Mouse (Mus musculus) C2C12 (cell line): ENCODE data around the gene Ano8. TPM values are rescaled to one million over a fixed set of nuclear protein-coding genes. Genes with fewer than 3 reads are reported as not detected.
"Not testable (repeated sequence)": the region's sequence is repeated elsewhere in the genome, so short reads cannot be mapped to it uniquely, and the experiment has no call there.

Source experiments
- H3K27me3 ChIP-seq: one replicate; pipeline ENCODE4 v1.6.1; 2011; ENCODE audit not compliant: control insufficient read depth, insufficient read depth, insufficient read length
- H3K36me3 ChIP-seq: one replicate; pipeline ENCODE4 v1.6.1; 2011; ENCODE audit not compliant: control insufficient read depth, insufficient read depth
- H3K4me3 ChIP-seq: one replicate; pipeline ENCODE4 v1.5.1; 2011; ENCODE audit warnings: mild to moderate bottlenecking, control low read depth; ENCODE audit not compliant: poor library complexity, insufficient read depth, severe bottlenecking
- H3K79me2 ChIP-seq: one replicate; pipeline ENCODE4 v1.6.1; 2011; ENCODE audit not compliant: control insufficient read depth, insufficient read depth
- H3K79me3 ChIP-seq: one replicate; pipeline ENCODE4 v1.6.1; 2011; ENCODE audit warnings: low read depth, control low read depth
- H3ac ChIP-seq: one replicate; pipeline ENCODE3; 2011; ENCODE audit warnings: low read depth; ENCODE audit not compliant: control insufficient read depth, insufficient read length
- CEBPB ChIP-seq: IDR thresholded peaks from one replicate; pipeline ENCODE4 v1.6.1; 2011; ENCODE audit warnings: low read depth, mild to moderate bottlenecking, control low read depth, moderate library complexity
- CTCF ChIP-seq: IDR thresholded peaks from one replicate; pipeline ENCODE4 v1.5.1; 2011; ENCODE audit not compliant: control insufficient read depth, insufficient read depth, insufficient read length
- FOSL1 ChIP-seq: IDR thresholded peaks from one replicate; pipeline ENCODE4 v1.8.0; 2011; ENCODE audit warnings: mild to moderate bottlenecking, low read length; ENCODE audit not compliant: poor library complexity, insufficient read depth, severe bottlenecking
- MAX ChIP-seq: IDR thresholded peaks from one replicate; pipeline ENCODE4 v1.6.1; 2011; ENCODE audit warnings: mild to moderate bottlenecking, control low read depth
- MYOD1 ChIP-seq: IDR thresholded peaks from one replicate; pipeline ENCODE4 v1.6.1; 2011; ENCODE audit warnings: low read depth; ENCODE audit not compliant: control insufficient read depth, insufficient read length
- MYOG ChIP-seq: IDR thresholded peaks from one replicate; pipeline ENCODE4 v1.6.1; 2011; ENCODE audit not compliant: control insufficient read depth, insufficient read length; ENCODE audit errors: extremely low read depth
- USF1 ChIP-seq: IDR thresholded peaks from one replicate; pipeline ENCODE4 v1.6.1; 2011; ENCODE audit warnings: low read depth, mild to moderate bottlenecking, control low read depth, moderate library complexity
- long read RNA-seq, 2 experiments: library from polyadenylated mRNA; unstranded; transcript quantifications; one replicate each; pipeline ENCODE4 v2.0.0; 2019 to 2020
- polyA plus RNA-seq: library from polyadenylated mRNA; unstranded; fragments of >200 nt; fragmentation: generic; extraction: Trizol; gene quantifications from one replicate; pipeline ENCODE4 v1.2.1, GENCODE M21; 2012; ENCODE audit warnings: missing spikeins

The Ano8 gene
- polyA plus RNA-seq: 22.1 TPM
- long read RNA-seq, experiment 1: 0 reads
- long read RNA-seq, experiment 2, partial matches to known transcripts: 1 of 8 reads
- long read RNA-seq, experiment 2, other reads (novel, unspliced or antisense): 6 of 8 reads

DNA sequence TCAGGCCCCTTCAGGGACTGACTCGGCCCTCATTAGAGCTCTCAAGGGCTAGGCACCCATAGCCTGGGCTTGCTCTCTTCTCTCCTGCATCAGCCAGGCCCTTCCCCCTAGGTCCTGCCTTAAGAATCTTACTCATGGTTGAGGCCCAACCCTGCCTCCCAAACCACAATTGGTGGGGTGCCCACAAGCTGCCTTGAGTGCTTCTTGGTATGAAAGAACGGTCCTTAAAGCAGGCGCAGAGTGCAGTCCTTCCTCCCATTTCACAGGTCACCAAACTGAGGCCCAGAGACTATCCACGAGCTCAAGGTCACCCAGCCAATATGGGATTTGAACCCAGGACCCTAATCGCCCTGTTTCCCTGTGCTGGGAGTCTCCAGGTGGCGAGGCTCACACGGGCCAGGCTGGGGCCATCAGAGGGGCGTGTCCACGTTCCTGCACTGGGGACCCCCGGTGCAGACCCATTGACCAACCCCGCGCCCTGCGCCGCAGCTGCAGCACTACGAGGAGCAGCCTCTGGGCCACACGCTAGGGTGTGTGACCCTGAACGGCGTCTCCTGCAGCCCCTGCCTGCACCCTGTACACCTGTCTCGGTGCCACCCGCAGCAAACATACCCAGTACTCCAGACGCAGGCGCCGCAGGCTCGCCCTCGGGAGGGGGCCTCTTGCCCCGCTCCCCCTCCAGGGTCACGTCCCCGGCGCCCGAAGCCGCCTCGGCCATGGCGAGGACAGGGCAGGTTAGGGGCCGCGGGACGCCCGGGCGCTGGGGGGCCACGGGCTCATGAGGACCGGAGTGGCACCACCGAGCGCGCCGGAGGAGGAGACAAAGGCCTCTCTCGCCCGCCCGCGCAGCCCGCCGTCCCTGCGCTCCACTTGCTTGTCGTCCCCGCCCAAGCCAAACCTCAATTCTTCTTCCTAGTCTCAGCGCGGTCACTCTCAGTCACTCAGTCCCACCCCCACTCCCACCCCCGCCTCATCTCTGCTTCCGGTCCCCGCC, at the start of gene Ano8:
Ano8 (minus strand) TSS at position 822 of the 994 bp plus-strand sequence.
- H3K36me3 ChIP-seq: peaks cover 19% of the 10 kb centered on the region
- TF ChIP-seq USF1 (no peak), MAX (no peak), FOSL1 (no peak), MYOD1 (no peak), MYOG (no peak), CTCF (no peak), CEBPB (no peak)
- peaks cover 46% of the 10 kb centered on the region for H3K79me2 ChIP-seq
- peak within 1 kb of the TSS; percentile 59 for H3K4me3 ChIP-seq
- peak within 1 kb of the TSS; percentile 90 for H3ac ChIP-seq
- no peaks in the 10 kb centered on the region for H3K27me3 ChIP-seq
- H3K79me3 ChIP-seq: peaks cover 15% of the 10 kb centered on the region

GRCm38 (mm10) chr8:71534263-71534810, 48.6 kb upstream of the Ano8 start:
- no peaks in the 10 kb centered on the region for H3K27me3 ChIP-seq

GRCm38 (mm10) chr8:71530735-71531467, 45.1 kb upstream of the Ano8 start:
- H3K4me3 ChIP-seq, H3ac ChIP-seq, H3K36me3 ChIP-seq, H3K27me3 ChIP-seq, H3K79me2 ChIP-seq, H3K79me3 ChIP-seq: not testable (repeated sequence)

More at GRCm38 (mm10) chr8:71534263-71534810, 48.6 kb upstream of the Ano8 start:
- no peak overlapping the region for H3ac ChIP-seq
- H3K79me3 ChIP-seq: no peaks in the 10 kb centered on the region
- H3K4me3 ChIP-seq: no peak overlapping the region
- TF ChIP-seq USF1 (no peak), MAX (no peak), CTCF (no peak)
- H3K79me2 ChIP-seq: no peaks in the 10 kb centered on the region
- H3K36me3 ChIP-seq: no peaks in the 10 kb centered on the region

- Histone ChIP-seq H3K4me3 (no peak overlapping the region), H3K79me2 (no peaks in the 10 kb centered on the region), H3K27me3 (peaks cover 8% of the 10 kb centered on the region), H3K79me3 (no peaks in the 10 kb centered on the region), H3ac (no peak overlapping the region), H3K36me3 (no peaks in the 10 kb centered on the region)
- TF ChIP-seq USF1 (no peak), MYOG (no peak), MAX (no peak), FOSL1 (no peak), MYOD1 (no peak), CEBPB (no peak), CTCF (no peak)
These were observed 42.8 kb upstream of the Ano8 start for GRCm38 (mm10) chr8:71528362-71529073.

- no peaks in the 10 kb centered on the region for H3K79me3 ChIP-seq
- peaks cover 8% of the 10 kb centered on the region for H3K27me3 ChIP-seq
- H3ac ChIP-seq: no peak overlapping the region
- no peaks in the 10 kb centered on the region for H3K79me2 ChIP-seq
- TF ChIP-seq CTCF (no peak), MYOD1 (no peak), FOSL1 (no peak), MAX (no peak), USF1 (no peak), MYOG (no peak), CEBPB (no peak)
- no peaks in the 10 kb centered on the region for H3K36me3 ChIP-seq
- no peak overlapping the region for H3K4me3 ChIP-seq
These were observed 41.6 kb upstream of the Ano8 start for GRCm38 (mm10) chr8:71527162-71527870.
